Mouse (Mus musculus) cerebellum, postnatal 36 days (tissue): ENCODE results near the gene Kctd11.
"Not testable (repeated sequence)": the region's sequence is repeated elsewhere in the genome, so short reads cannot be mapped to it uniquely, and the experiment has no call there.

Source experiments
- DNase-seq, 2 experiments: peaks; one replicate each; pipeline ENCODE4 v3.0.0; 2021 to 2022; ENCODE audit warnings: mixed read lengths in 2 of 2

The Kctd11 gene

DNA sequence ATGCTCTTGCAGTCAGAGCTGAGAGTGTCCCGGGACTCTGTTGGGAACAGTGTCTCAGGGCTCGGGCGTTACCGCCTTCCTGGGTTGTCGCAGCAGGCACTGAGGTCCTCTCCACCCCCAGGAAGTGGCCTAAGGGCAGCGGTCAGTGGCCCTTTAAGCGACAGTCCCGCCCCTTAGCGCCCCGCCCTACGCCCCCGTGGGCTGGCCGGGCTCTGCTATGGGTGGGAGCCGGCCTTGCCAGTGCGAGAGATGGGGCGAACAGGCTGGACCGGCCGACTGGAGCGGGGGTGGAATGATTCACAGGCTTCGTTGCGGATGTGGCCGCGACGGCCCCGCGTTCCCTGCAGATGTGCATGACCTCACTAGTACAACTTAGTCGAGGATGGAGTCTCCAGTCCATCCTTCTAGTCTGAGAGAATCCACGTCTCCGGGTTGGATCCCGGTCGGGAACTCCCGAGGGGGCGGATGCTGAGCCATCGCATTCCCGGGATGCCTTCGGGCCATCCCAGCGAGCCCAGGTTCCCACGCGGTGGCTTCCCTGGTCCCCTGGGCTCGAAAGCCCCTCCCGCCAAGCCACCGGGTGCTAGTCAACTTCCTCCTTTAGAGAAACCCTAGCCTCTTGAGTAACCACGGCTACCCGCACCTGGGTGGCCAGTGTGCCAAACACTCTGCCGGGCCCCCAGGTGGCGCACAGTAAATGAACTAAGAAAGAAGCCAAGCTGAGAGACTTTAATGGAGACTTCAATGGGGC lies at the start of gene Kctd11:
Gene Kctd11, minus strand, starts transcription at position 554 of the 751 bp plus-strand sequence.
- peak; percentile 69 to 81 for DNase-seq

DNA sequence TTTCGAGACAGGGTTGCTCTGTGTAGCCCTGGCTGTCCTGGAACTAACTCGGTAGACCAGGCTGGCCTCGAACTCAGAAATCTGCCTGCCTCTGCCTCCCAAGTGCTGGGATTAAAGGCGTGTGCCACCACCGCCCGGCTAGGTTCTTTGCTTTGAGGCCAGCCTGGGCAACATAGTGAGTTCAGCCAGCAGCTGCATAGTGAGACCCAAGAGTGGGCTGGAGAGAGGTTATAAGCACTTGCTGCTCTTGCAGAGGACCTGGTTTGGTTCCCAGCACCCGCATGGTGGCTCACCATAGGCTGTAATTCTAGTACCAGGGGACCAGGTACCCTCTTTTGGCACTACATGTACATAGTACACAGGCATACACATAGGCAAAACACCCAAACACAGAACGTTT lies 49.0 kb upstream of the Kctd11 start:
- DNase-seq, result not testable (repeated sequence)

DNA sequence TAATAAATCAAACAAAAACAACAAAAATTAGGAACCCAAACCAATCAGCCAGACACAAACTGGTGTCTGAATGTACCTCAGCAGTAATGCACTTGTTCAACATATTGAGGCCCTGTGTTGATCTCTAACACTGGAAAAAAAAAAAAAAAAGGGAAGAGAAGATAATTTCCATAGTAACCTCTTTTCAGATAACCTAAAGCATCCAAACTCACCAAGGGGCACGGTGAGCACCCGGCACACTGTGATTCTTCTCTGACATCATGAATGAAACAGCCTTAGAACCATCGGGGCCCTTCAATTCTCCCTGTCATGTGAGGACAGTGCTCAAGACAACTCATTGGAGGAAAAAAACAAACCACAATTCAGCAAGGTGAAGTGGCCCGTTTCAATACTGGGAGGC lies 48.5 kb upstream of the Kctd11 start:
- no peak for DNase-seq

DNA sequence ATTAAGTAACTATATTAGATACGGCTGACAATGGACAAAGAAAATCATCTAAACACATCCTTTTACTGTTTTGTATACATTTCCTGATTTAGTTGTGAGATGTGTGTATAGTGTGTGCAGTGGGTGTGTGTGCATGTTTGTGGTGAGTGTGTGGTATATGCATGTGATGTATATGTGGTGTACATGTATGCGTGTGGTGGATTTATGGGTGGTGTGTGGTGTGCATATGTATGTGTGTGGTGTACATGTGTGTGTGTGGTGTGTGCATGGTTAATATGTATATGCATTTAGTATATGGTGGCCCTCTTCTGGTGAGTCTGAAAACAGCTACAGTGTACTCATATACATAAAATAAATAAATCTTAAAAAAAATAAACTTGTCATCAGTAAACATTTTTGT lies 46.3 kb upstream of the Kctd11 start:
- DNase-seq, result no peak

DNA sequence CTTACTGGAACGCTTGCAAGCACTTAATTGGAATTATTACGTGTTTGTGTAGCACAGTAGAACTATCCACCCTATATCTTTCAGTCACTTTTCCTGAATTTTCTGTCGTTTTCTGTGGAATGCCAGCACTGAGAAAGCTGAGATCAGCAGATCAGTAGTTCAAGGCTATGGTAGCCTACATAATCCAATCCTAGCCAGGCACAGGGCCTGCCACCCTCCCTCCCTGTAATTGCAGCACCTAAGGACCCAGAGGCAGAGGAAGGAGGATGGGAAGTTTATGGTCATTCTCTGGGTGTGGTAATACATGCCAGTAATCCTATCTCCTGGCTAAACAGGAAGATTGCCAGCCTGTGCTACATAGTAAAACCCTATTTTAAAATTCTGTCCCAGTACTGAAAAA lies 41.6 kb upstream of the Kctd11 start:
- no peak for DNase-seq

DNA sequence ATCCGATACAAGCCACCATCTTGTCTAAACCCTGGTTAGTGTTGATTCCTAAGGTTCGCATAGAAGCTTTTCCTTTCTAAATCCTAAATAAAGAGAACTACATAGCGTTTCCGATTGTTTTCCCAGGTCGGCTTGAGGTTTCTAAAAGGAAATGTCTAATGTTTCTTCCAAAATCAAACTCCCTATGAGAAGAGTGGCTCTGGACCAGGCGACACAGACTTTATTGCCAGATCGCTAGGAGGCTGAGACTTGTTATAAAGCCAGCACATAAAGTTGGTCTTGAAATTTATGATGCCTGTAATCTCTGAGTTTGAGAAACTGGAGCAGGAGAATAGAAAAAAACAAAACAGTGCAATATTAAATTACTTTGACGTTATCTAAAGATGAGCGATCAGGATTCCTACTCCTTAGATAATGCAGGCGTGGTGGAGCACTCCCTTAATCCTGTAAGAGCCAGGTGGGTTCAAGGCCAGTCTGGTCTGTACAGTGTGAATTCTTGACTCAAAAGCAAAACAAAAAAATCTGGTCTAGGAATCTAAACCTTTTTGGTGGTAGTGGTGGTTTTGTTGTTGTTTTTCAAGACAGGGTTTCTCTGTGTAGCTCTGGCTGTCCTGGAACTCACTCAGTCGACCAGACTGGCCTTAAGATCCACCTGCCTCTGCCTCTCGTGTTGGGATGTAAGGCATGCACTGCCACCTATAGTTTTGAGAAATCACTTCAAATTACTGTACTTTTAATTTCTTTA lies 41.0 kb upstream of the Kctd11 start:
- no peak for DNase-seq

DNA sequence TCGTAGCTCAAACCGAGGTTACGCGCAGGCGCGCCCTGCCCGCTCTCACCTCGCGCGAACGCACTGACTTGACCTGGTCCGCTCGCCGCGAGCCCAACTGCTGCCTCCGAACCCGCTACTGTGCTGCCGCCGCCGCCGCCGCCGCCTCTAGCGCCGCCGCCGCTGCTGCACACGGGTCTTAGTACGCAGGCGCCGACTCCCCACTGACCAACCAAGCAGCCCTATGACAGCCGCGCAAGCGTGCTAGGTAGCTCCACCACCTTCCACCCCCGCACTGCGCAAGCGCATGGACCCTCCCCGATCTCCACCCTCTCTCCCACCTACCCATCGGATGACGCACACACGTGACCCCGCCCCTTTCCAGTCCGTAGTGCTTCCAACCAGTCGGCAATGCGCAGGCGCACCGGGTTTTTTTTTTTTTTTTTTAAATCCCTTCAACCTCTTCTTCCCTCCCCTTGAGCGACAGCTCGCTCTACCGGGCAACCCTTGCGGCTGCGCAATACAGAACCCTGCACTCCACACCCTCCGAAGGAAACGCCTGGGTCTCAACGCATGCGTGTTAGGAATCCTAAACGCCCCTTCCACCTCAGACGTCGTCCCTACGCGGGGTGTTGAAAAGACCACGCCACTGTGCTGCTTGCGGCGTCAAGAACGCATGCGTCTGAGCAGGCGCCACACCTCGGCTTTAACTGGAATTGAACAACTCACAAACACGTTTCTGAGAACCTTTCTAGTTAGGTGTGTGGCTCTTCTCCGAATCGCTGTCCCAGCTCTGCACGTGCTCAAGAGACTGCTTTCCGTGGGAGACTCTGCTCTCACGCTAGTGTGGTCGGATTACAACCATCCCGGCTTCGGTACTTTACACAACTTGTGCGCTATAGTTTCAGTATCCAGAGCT lies 40.2 kb upstream of the Kctd11 start, which contains the start of gene Eif5a:
Gene Eif5a, minus strand, starts transcription at position 845 of the 898 bp plus-strand sequence.
- DNase-seq, result peak; percentile 100

DNA sequence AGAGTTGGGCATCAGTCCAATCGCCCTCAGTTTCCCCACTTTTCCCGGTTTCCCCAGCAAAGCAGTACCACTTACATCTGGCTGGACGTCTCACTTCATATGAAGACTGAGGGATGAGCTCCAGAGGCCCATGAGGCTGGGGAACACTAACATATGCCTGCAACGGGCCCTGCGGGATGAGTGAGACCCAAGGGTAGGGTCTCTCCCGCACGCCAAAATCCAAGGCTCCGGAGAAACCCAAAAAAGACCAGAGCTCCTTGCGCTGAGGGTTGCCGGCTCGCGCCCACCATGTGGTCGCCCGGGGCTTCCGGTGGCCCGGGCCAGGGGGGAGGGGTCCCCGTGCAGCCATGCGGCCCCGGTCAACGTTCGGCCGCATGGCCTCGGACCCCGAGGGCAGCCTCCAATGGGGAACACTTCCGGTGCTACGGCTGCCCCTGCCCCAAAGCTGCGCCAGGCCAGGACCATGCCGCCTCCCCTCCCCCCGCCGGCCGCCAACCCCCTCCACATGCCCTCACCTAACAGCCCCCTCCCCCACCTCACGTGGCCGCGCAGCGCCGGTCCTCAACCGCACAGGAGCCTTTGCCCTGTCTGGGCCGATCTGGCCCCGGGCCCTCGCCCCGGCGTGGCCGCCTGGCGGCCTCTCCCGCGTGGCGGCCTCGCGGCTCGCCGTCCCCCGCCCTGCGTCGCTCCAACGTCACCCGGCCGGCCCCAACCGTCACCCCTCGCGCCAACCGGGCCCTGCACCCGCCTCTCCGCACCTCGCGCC lies 39.2 kb upstream of the Kctd11 start:
- DNase-seq, result peak in 1 of 2 experiments; percentile 40

DNA sequence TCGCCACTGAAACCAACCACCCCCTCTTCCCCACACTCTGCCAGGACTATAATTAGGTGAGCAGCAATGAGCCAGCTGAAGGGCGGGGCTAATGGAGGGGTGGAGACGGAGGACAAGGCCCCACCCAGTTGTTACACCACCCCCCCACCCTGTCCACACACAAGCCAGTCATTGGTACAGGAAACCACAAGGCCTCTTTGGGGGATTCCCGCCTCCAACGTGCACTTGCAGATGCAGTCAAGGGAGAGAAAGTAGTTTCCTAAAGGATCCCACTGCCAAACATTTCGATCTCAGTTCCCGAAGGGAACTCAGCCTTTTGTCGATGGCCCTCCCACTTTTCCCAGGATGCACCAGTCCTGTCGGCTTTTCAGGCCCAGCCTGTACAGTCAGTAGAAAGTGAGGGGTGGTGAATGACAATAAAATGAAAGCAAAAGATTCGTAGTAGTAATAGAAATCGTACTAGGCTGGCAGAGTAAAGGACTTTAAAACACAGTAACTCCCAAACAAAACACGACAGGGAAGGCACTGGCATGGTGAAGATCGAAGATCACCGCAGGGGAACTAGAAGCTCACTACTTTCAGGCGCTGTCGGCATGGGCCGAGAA lies 38.6 kb upstream of the Kctd11 start:
- DNase-seq, result peak; percentile 39 to 42

DNA sequence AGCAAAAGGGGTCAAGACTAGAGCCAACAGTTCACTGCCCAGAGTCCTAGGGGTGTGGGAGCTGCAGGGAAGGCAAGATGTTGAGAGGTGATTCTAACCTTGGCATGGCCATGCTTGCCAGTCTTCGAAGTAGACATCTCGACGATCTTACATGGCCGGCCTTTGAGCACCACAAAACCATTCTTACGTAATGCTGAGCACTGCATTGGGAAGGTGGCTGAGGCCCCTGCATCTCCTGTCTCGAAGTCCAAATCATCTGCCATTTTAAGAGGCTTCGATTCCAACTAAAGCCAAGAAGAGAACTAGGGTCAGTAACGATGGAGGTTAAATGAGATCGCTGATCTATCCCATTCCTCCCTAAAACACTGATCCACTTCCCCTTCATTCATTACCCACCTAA lies 37.8 kb upstream of the Kctd11 start:
- no peak for DNase-seq

DNA sequence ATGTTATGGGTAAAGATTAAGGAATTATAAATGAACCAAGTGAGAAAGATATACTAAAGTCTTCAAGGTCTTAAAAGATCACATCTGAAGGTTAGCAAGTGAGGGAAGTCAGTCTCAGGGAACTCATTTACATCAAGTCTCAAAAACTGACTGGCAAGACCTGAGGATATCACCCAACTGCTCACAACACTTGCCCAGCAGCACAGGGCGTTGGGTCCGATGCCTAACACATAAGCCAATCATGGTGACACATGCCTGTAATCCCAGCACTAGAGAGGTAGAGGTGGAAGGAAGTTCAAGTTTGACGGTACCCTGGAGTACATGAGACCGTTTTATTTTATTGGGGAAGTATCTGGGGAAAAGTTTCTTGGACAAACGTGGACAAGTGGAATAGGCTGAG lies 36.9 kb upstream of the Kctd11 start:
- no peak for DNase-seq

DNA sequence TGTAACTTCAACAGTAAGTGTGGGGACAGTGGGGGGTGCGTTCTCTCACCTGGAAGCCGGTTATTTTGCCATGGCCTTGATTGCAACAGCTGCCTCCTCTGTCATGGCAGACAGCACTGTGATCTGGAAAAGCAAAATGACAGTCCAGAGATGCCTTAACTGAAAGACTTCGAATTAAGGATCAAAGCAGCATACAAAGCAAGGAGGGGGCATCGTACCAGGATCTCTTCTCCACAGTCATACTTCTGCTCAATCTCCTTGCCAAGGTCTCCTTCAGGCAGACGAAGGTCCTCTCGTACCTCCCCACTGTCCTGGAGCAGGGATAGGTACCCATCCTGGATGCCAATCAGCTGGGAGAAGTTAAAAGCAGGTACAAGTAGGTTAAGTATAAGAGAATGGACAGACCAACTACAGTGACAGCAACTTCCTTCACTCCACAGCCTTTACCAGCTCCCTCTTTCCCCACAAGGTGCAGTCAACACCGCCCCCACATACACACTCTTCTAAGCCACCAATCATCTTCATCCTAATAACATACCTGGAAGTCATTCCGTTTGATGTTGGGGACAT lies 36.3 kb upstream of the Kctd11 start:
- DNase-seq, result no peak

DNA sequence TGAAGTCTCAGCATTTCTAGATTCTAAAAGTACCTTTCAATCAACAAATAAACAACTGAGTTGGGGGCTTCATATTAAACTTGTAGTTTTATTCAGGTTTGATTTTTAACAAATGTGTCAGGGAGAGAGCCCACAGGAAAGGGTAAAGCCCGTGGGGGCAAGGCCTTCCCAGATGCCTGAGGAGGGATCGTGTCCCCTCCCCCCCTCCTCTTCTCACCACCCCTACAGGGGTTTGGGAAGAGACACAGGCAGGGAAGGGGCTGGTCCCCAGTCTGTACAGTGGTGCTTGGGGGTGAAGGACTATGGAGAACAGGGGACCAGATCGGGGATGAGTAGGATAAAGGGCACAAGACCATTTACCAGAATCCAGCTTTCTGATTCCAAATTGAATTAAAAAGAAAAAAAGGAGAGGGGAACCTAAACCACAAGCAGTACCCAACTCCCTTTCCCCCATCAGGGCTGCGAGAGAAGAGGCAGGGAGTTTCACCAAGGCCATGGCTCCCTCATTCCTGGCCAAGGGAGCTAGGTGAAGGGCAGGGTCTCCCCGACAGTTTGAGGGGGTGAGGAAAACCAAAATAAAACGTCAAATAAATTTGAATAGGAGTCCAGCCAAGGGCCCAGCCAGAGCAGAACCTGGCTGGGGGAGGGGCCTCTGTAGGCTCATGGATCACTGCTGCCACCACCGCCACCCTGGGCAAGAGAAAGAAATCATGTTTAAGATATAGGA lies 35.6 kb upstream of the Kctd11 start:
- DNase-seq, result not testable (repeated sequence)

DNA sequence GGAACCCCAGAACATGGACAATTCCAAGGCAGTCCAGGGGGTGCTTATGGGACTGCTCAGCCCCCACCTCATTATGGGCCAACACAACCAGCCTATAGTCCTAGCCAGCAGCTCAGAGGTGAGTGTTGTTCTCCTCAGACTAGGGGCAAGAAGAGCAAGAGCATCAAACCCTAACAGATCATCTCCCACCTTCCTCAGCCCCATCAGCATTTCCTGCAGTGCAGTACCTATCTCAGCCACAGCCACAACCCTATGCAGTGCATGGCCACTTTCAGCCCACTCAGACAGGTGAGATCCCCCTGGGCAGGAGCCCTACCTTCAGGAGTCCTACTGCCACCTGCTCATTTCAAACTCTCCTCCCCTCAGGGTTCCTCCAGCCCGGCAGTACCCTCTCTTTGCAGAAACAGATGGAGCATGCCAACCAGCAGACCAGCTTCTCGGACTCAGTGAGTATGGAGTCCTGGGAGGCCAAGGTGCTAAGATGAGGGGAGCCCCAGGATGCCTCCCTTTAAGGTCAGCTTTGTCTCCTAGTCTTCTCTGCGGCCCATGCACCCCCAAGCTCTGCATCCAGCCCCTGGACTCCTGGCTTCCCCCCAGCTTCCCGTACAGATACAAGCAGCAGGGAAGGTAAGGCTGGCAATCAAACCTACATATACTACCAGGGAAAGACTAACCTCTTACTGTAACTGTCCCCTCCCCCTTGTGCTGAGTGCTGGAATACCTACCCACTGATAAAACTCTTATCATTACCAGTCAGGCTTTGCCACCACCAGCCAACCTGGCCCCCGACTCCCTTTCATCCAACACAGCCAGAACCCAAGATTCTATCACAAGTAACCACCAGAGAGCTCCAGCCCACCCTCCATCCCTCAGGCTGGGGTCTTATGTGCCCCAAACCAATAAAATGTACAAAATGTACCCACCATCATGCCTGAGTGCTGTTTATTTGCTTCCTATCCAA lies 34.7 kb upstream of the Kctd11 start:
- no peak for DNase-seq

DNA sequence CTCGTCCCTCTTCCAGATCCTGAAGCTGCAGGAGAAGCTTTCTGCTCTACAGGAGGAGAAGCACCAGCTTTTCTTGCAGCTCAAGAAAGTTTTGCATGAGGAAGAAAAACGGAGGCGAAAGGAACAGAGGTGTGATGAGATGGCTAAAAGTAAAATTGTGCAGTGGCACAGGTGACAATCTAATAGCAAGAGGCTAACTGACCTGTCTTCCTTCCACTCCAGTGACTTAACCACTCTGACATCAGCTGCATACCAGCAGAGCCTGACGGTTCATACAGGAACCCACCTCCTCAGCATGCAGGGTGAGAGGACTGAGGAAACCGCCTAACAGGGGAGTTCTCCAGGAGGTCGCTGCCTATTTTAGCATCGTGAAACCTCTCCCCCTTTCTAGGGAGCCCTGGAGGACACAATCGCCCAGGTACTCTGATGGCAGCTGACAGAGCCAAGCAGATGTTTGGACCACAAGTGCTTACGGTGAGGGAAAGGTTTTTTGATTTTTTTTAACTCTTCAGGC lies 33.8 kb upstream of the Kctd11 start:
- no peak for DNase-seq

DNA sequence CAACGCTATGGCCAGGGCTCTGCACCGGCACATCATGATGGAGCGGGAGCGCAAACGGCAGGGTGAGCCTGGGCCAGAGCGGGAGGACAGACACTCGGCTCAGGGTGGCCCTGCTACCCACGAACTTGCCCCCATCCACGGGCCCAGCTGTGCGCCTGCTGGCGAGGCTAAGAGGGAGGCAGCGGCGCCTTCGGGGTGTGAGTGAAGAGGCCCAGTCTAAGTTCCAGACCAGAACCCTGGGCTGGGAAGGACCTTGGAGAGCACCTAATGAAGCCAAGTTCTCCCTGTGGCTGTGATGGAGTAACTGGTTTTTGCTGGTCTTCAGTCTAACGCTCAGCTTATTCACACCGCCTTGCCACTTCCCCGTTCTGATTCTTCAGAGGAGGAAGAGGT lies 33.2 kb upstream of the Kctd11 start:
- DNase-seq, result no peak

DNA sequence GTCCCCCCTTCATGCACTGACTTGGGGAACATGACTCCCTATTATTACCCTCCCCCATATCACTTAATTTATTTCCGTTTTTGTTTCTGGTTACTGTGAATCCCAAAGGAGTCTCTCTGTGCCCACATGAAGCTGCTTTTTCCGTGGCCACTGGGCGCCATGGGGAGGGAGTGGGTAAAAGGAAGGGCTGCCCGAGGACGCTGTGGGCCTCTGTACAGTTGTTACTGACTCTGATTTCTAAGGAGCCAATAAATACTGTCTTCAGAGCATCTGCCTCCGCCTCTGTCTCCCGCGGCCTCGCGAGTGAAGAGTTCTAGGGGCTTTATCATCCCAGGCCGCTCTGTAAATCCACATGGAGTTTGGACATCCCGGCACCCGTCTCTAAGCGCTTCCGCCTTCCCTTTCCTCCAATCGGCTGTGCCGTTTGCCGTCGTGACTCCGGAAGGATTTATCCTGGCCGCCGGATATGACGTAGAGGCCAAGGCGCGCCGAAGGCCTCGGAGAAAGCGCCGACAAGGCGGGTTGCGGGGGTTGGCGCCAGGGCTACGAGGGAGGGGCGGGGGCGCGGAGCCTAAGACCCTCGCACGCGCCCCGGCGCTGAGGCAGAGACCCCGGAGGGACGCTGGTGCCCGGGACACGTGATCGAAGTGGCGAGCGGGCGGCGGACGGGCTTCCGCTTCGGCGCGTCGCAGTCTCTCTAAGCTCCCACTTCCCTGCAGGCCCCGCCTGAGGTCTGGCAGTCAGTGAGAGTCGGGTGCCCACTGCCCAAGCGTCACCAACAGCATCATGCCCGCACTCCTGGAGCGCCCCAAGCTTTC lies 32.6 kb upstream of the Kctd11 start, which contains the start of gene Gps2:
Gene Gps2, plus strand, starts transcription at position 335 of the 818 bp plus-strand sequence.
- DNase-seq, result peak; percentile 94 to 97
